Mouse (Mus musculus) cerebellum, adult 2 months (tissue): Measurements from ENCODE around the gene Uba2.

Experiments
- CTCF ChIP-seq: fragments of 200-500 bp; IDR thresholded peaks from 2 replicates; pipeline ENCODE4 v1.5.1; 2011; ENCODE audit warnings: low read depth, mild to moderate bottlenecking, control low read depth, low read length, moderate library complexity, borderline replicate concordance; ENCODE audit not compliant: insufficient read depth
- POLR2A ChIP-seq: fragments of 200-500 bp; IDR thresholded peaks from 2 replicates; pipeline ENCODE4 v1.6.1; 2011; ENCODE audit warnings: low read length, control low read depth, borderline replicate concordance; ENCODE audit not compliant: insufficient read depth

- no peak for TF ChIP-seq CTCF
- no peak for TF ChIP-seq POLR2A
Observed at GRCm38 (mm10) chr7:34126291-34126690, 43.1 kb downstream of the Uba2 start.
